Mouse (Mus musculus): ENCODE results near the gene Dnaic2.

Dnaic2 gene

DNA sequence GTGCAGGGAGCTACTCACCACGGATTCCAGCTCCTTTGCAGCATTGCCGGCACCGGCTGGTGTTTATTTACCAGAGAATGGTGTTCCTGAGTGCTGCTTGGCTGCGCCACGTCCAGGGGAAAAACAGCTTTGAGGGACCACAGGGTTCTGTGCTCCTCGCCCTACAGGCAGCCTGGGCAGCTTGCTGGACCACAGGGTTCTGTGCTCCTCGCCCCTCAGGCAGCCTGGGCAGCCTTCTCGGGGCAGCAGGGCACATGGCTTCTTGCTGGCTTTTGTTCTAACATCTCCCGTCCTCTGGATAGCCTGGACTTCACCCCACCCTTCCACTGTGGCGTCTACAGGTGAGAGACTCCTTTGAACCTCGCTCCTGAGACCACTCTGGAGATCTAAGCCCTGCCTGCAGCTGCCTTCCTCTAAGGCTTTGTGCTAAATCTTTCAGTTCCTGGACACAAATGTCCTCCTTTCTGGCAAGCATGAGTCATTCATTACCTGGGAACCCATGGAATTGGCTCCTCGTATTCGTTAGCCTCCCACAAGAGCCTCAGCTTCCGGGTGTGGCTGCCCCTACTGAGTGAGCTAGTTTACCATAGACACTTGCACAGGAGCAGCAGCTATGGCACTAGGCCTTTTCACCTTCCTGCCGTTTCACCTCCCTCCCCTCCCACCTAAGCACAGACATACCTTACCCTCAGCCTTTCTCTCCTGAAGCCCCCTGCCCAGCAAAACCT lies 75.5 kb downstream of the Dnaic2 start:
- DNase-seq: no peak

DNA sequence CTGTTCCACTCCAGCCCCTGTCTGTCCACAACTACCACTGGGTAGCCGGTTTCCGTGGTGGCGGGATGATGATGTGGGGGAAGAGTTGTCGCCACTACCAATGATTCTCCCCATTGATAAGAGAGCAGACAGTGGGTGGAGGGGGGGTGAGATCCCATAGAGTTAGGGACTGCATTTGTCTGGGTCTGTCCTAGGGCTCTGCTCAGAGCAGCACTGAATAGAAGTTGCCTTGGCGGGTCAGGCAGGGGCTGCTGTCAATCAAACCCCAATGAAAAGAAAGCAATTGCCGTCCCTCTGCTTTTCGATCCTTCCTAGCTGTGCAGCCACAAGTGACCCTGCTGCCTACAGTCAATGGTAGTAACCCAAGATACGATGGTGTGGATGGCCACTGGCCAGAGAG lies 76.8 kb downstream of the Dnaic2 start:
- DNase-seq: no peak

DNA sequence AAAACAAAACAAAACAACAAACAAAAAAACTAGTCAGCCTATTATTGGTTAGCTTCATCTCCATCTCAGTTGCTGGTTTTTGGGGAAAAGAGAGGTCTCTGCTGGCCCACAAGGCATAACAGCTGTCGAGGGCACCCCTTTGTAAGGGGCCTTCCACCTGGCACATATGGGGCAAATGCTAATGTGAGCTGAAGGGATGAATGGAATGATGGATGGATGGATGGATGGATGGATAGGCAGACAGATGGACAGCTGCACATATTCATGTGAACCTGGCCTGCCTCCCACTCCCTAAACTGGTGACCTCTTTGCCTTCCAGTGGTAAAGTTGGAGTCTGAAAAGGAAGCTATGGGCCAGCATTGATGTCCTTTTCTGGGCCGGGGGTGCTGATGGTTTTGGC lies 79.8 kb downstream of the Dnaic2 start:
- DNase-seq: no peak
